In genomic region chr14:49722782-49723181, GRCm38 (mm10) we compare ENCODE assay signal across 15 mouse cellular contexts.
"Had no signal": no experiment of that assay in that cellular context is flagged by ENCODE, and none has a peak within 500 bp of the region (broad histone marks: within the 10 kb centered on the region; RNA-seq: fewer than 3 reads in every experiment).

No protein-coding gene starts in this region.

- H3K27me3 ChIP-seq: neural tube, embryonic 15.5 days; stomach, embryonic 15.5 days had no signal

- H3K4me2 ChIP-seq: neural tube, embryonic 15.5 days; stomach, embryonic 15.5 days had no signal

- H3K4me3 ChIP-seq: neural tube, embryonic 15.5 days; stomach, embryonic 15.5 days had no signal

- H3K9ac ChIP-seq: neural tube, embryonic 15.5 days; stomach, embryonic 15.5 days had no signal

- H3K36me3 ChIP-seq: neural tube, embryonic 15.5 days; stomach, embryonic 15.5 days had no signal

- H3K4me1 ChIP-seq: neural tube, embryonic 15.5 days; stomach, embryonic 15.5 days had no signal

- H3K9me3 ChIP-seq: neural tube, embryonic 15.5 days; stomach, embryonic 15.5 days had no signal

- DNase-seq: retina, postnatal 1 day; right cerebral cortex, adult 18-20 months; right cerebral cortex, postnatal 14 days; right cerebral cortex, postnatal 25 days; right cerebral cortex, postnatal 4 days; spleen, adult 18-20 months; thymus, adult 18-20 months; thymus, adult 2 months; thymus, postnatal 14 days; thymus, postnatal 25 days; thymus, postnatal 36 days; thymus, postnatal 4 days had no signal

- H3K27ac ChIP-seq: neural tube, embryonic 15.5 days; stomach, embryonic 15.5 days; stomach, postnatal 0 days had no signal
